Mouse (Mus musculus): Measurements from ENCODE around the gene Asrgl1. TPM values are rescaled to one million over a fixed set of nuclear protein-coding genes. Genes with fewer than 3 reads are reported as not detected.
A peak's percentile ranks its signal among the peaks of the same experiment; 100 is the strongest.
"Not testable (repeated sequence)": the region's sequence is repeated elsewhere in the genome, so short reads cannot be mapped to it uniquely, and the experiment has no call there.

The Asrgl1 gene
- total RNA-seq, 2 experiments from 2014 or later, result 15.6 to 18.5 TPM

DNA sequence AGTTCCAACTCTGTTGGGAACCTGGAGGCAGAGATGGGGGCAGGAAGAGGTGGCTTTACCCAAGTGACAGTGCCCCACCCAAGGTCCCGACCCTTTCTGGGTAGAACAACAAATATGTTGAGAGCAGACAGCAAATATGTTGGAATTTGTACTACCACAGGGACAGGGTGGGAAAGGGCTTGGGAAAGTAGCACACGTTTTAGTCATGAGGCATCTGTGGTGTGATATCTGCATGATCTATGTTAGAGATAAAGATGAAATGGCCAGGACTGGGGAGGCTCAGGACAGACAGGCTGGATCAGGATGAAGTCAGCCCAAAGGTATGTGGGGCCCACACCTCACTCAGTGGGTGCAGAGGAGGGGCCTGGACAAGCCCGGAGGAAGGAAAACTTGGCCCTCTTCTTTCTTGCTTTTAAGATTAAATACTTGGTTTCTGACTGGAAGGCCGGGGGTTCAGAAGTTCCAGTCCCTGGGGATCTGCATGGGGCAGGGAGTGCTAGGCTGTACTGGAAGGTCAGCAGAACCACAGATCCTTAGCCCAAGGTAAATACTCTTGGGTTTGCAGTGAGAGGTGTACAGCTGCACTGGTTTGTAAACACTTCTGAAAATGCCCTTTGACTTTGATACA lies 28.6 kb downstream of the Asrgl1 start:
- intact Hi-C loops (cut with DNase I; ENCODE audit: low total_unique reads), result loop anchor here (5.0 kb wide), 1 partner anchor 260 kb away; no protein-coding TSS in a partner anchor
- no peak for DNase-seq

GRCm38 (mm10) chr19:9106096-9106495 lies 29.3 kb downstream of the Asrgl1 start:
- peak; percentile 39 for DNase-seq
- intact Hi-C loops (cut with DNase I; ENCODE audit: low total_unique reads), result loop anchor here (5.0 kb wide), 1 partner anchor 259 kb away; no protein-coding TSS in a partner anchor

- intact Hi-C loops (cut with DNase I; ENCODE audit: low total_unique reads), result loop anchor here (5.0 kb wide), 1 partner anchor 258 kb away; no protein-coding TSS in a partner anchor
- peak; percentile 74 for DNase-seq
Observed at GRCm38 (mm10) chr19:9105101-9105685, 30.2 kb downstream of the Asrgl1 start.

- intact Hi-C loops (cut with DNase I; ENCODE audit: low total_unique reads), result no loop called here
- DNase-seq, result no peak
Observed at GRCm38 (mm10) chr19:9103986-9104385, 31.4 kb downstream of the Asrgl1 start.

- DNase-seq, result no peak
- intact Hi-C loops (cut with DNase I; ENCODE audit: low total_unique reads), result no loop called here
Observed at GRCm38 (mm10) chr19:9101062-9101457, 34.4 kb downstream of the Asrgl1 start.

DNA sequence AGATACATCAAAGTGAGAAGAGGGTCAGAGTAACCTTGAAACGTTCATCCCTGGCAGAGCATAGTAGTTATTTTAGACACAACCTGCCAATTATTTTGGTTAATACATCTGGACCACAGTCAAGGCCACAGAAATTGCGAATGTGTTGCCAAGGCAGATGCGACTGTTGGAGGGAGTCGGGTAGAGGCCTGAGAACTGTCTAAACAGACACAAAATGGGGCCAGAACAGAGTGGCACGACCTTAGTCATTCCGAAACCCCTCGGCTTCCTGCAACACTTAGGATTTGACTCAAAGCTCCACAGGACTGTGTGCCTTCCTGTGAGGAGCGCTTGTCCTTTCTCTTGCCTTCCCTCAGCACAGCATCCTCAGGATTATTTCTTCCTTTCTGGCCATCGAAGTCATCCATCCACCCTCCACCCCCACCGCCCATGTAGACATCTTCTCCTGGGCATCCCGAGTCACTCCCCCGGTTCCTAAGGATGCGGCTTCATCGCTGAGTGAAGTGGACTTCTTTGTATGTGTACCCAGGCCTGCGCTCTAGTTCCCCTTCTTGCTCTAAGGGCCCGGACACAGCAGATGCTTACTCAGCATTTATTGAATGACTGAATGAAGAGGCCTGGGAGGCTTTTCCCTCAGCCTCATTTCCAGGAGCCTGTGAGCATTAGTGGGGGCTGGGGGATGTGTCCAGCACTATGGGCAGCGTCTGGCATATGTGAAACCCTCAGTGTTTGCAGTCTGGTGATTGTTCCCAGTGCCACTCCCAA lies 35.0 kb downstream of the Asrgl1 start:
- DNase-seq, result no peak
- intact Hi-C loops (cut with DNase I; ENCODE audit: low total_unique reads), result no loop called here

DNA sequence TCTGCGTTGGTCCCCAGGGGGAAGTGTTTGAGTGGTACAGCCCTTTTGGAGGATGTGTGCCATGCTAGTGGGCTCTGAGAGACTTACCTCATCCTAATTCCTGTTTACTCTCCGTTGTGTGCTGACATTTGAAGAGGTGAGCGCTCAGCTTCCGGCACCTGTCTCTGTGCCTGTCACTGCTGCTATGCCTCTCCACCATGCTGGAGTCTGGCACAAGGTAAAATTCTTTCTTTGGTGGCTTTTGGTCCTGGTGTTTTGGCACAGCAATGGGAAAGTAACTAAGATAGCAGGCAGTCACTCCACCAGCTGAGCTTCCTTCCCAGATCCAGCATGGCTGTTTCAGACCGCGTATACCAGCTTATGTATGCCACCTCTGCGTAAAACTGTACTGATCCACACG lies 35.7 kb downstream of the Asrgl1 start:
- DNase-seq, result no peak
- intact Hi-C loops (cut with DNase I; ENCODE audit: low total_unique reads), result no loop called here

GRCm38 (mm10) chr19:9097441-9097840 lies 38.0 kb downstream of the Asrgl1 start:
- intact Hi-C loops (cut with DNase I; ENCODE audit: low total_unique reads), result no loop called here
- DNase-seq, result no peak

GRCm38 (mm10) chr19:9095111-9095510 lies 40.3 kb downstream of the Asrgl1 start:
- no peak for DNase-seq

GRCm38 (mm10) chr19:9090709-9091108 lies 44.7 kb downstream of the Asrgl1 start:
- intact Hi-C loops (cut with DNase I; ENCODE audit: low total_unique reads), result no loop called here
- DNase-seq, result no peak

More at GRCm38 (mm10) chr19:9095111-9095510, 40.3 kb downstream of the Asrgl1 start:
- intact Hi-C loops (cut with DNase I; ENCODE audit: low total_unique reads), result no loop called here

DNA sequence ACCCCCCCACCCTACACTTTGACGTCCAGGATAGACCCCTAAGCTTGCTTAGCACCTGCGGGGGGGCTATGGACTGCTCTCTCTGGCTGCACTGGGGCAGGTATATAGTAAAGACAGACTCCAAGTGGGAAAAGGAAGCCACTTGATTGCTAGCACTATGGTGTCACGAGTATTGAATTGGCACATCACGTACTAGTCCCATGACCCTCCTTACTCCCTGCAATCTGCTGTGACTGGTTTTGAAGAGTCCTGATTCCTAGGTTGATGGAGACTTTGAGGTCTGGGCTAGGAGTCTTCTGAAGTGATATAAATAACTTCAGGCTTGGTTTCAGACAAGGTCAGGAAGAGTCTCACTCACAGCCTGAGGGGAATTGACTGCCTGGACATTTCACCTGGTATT lies 45.2 kb downstream of the Asrgl1 start:
- no peak for DNase-seq
- intact Hi-C loops (cut with DNase I; ENCODE audit: low total_unique reads), result no loop called here

GRCm38 (mm10) chr19:9087821-9088220 lies 47.6 kb downstream of the Asrgl1 start, which contains the start of gene Scgb1a1:
TSS of gene Scgb1a1 (minus strand) at chr19:9087958.
- intact Hi-C loops (cut with DNase I; ENCODE audit: low total_unique reads), result no loop called here
- no peak for DNase-seq

DNA sequence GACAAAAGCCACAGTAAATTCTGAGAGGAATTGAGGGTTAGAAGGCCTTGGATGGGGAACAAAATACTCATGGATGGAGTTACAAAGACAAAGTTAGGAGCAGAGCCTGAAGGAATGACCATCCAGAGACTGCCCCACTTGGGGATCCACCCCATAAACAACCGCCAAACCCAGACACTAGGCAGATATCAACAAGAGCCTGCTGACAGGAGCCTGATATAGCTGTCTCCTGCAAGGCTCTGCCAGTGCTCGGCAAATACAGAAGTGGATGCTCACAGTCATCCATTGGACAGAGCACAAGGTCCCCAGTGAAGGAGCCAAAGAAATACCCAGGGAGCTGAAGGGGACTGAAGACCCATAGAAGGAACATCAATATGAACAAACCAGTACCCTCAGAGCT lies 51.5 kb downstream of the Asrgl1 start:
- intact Hi-C loops (cut with DNase I; ENCODE audit: low total_unique reads), result loop anchor here (5.0 kb wide), 2 partner anchors 92 to 107 kb away; no protein-coding TSS in a partner anchor
- not testable (repeated sequence) for DNase-seq

- intact Hi-C loops (cut with DNase I; ENCODE audit: low total_unique reads), result loop anchor here (5.0 kb wide), 2 partner anchors 91 to 106 kb away; no protein-coding TSS in a partner anchor
- DNase-seq, result no peak
Observed at GRCm38 (mm10) chr19:9083010-9083355, 52.5 kb downstream of the Asrgl1 start.

- intact Hi-C loops (cut with DNase I; ENCODE audit: low total_unique reads), result loop anchor here (5.0 kb wide), 2 partner anchors 90 to 105 kb away; no protein-coding TSS in a partner anchor
Observed at GRCm38 (mm10) chr19:9082191-9083009, 53.0 kb downstream of the Asrgl1 start.

DNA sequence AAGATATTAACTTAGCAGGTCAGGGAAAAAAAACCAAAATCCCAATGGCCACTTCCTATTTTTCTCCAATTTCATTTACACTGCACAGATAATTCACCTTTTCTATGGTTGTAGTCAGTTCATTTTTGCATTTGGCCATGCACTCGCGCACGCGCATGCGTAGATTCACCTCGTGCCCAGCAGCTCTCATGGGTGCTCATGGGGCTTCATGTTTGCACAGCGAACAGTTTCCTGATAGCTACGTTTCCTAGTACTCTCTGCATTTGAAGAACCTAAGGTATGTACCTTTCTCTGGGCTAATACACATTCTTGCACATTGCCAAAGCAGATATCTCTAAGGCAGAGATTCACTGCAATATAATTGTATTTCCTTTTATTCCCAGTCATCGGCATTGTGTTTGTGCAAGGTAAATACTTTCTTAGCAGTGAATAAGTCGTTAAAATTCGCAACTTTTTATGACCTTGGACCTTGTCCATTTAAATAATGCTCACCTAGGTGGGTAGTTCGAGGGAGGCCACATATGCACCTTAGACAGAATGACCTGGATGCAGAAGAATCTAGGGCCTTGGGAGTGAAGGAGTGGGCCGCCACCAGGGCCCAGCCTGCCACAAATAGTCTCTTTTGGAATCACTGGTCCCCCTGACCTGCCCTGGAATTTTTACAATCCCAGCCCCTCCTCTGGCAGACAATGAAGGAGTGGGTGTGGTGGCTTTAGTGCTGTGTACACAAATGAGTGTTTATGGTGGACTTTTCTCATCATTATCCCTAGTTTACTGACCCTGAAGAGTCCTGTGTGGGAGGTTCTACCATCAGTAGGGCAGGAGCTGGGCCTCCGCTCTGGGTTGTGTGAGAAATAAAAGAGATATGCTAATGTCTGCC lies 53.9 kb downstream of the Asrgl1 start:
- intact Hi-C loops (cut with DNase I; ENCODE audit: low total_unique reads), result loop anchor here (5.0 kb wide), 2 partner anchors 89 to 104 kb away; no protein-coding TSS in a partner anchor
- no peak for DNase-seq

More at GRCm38 (mm10) chr19:9082191-9083009, 53.0 kb downstream of the Asrgl1 start:
- peak; percentile 87 for DNase-seq

DNA sequence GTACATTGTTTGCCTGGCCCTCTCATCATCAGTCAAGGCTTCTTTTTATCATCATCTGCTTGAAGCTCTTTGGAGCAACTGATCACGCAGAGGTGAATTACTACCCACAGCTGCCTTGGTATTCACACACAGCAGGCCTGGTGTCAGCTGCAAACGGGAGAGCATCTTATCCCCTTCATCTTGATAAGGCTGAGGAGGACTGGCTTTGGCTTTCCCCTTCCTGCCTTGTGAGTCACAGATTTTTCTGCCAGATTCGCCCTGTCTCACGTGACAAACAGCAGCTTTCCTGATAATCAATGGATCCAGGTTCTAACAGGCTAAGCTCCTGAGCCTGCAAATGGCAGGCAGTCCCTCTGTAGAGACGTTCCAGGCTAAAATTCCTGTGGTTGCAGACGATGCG lies 55.5 kb downstream of the Asrgl1 start:
- intact Hi-C loops (cut with DNase I; ENCODE audit: low total_unique reads), result loop anchor here (5.0 kb wide), 2 partner anchors 88 to 103 kb away; no protein-coding TSS in a partner anchor
- DNase-seq, result no peak

DNA sequence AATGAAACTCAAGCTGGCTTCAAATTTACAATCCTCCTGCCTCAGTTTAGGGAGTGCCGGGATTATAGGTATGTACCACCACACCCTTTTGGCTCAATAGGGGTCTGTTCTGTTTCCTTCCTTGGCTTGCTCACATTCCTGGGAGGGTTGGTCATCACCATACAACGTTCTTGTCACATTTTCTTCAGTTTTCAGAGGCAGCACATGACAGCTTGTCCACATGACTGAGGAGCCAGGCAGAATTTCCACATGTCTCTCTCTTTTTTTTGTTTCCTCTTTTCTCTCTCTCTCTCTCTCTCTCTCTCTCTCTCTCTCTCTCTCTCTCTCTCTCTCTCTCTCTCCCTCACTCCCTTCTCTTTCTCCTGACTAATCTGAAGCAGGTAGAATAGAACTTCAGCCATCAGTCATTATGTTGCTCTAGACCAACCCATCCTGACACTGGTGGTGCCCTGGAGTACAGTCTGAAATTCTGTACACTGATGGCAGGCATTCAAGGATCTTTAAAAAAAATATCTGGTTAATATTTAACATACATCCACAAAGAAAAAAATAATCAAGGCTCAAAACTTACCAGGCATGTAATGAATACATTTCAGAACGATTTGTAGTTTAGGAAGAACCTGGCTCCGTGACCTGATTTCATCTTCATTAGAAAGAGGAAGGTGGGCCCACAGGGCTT lies 58.3 kb downstream of the Asrgl1 start:
- intact Hi-C loops (cut with DNase I; ENCODE audit: low total_unique reads), result no loop called here
- DNase-seq, result no peak

Measured in gastrocnemius, postnatal 14 days (tissue).